Mouse (Mus musculus): ENCODE data around the gene Polr2b.

Polr2b gene

DNA sequence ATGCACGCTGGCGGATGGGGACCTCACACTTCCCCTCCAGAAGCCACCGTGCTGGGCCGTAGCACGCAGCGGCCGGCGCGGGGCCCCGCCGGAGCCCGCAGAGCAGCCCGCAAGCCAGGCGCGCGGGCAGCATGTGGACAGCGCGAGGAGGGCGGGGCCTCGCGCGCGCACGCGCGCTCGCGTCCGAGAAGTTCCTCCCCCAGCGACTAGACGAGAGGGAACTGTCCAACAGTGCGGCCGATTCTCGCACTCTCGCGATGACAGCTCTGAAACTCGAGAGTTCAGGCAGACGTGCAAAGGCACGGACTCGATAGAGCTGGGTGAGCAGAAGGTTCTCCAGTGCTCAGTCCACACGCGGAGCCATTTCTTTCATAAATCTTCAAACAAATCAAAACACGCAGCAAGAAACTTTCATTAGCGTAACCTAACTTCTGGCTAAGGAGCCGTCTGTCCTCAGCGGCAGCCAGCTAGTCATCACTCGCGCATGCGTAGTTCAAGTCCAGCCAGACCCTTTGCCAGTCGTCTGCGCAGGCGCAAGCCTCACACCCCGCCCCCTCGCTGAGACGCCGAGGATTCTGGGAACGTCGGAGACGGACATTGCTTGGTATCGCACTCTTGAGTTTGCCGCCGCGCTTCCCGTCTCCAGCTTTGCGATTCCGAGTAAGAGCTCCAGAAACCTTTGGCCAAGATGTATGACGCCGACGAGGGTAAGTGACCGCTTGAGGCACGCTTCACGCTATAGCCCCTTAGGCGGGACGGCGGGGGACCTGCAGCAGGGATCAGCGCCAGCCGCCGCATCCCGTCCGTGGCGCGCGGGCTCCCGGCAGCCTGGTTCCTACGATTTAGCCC is at the start of gene Polr2b, which contains the start of gene Noa1:
Gene Polr2b, plus strand, starts transcription at position 224 of the 849 bp plus-strand sequence.
Gene Noa1, minus strand, starts transcription at position 161 of the 849 bp plus-strand sequence.
- DNase-seq = peak; percentile 98 to 99

DNA sequence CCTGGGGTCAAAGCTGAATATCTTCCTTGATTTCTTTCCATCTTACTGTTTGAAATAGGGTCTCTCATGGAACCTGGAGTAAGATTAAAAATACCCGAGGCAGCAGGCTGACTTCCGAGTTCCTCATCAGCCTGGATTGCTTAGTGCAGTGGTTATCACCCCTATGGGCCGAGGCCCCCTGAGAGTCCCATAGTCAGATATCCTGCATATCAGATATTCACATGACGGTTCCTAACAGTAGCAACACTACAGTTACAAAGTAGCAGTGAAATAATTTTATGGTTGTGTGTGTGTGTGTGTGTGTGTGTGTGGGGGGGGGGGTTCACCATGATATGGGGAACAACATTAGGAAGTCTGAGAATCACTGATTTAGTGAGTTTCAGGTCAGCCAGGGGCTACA is 48.8 kb upstream of the Polr2b start:
- no peak for DNase-seq

DNA sequence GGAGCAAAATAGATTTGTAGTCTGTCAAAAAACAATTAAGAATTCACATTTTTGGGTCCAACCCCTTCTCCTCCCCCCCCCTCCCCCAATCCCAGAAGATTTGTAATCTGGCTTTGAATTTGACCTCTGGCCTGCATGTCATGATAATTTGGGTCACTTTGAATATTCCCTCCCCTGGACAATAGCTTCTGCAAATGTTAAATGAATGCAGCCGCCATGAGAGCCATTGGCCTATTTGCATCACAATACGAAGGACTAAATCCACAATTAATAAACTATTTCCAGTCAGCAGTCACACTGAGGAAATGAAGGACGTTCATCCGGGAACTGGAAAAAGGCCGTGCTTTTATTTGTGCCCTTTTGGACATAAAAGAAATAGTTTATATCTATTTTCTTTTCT is 47.8 kb upstream of the Polr2b start:
- no peak for DNase-seq

DNA sequence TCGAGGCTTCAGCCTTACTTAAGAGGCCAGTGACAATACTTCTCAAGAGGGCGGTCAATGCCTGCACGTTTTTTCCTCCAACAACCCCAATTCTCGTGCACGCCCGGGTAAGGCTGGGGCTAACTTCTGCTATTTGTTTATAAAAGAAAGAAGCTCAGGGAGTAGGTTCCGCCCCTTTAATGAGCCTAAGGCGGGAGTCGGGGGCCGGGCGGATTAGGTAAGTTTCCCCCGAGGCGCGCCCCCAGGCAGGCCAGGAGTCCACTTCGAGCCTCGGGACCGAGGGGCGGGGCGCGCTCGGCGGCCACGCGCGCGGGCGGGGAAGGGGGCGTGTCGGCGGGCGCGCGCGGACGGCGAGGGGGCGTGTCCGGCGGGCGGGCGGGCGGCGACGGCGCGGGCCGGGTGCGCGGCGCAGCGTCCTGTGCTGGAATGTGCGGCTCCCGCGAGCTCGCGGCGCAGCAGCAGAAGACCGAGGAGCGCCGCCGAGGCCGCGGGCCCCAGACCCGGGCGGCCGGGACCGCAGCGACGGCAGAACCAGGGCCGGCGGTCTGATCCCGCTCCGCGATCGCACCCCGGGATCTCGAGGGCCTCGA is 44.8 kb upstream of the Polr2b start, which contains the start of gene Rest:
Gene Rest, plus strand, starts transcription at position 411 of the 590 bp plus-strand sequence.
- DNase-seq = peak; percentile 71 to 80

DNA sequence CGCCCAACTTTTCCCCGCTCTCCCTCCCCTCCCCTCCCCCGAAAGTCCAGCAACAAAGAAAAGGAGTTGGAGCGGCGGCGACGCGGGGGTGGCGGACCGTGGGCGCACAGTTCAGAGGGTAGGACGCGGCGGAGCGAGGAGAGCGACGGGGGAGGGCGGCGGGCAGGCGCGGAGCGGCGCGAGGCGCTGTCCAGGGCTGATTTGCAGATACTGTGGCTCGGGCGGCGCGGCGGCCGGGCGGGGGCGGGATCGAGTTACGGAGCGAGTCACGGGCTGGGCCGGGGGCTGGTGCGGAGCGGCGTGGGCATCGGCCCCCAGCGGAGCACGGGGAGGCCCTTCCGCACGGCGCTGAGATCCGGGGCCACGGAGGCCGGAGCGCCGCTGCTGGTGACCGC is 44.3 kb upstream of the Polr2b start:
- DNase-seq = peak; percentile 70 to 79

DNA sequence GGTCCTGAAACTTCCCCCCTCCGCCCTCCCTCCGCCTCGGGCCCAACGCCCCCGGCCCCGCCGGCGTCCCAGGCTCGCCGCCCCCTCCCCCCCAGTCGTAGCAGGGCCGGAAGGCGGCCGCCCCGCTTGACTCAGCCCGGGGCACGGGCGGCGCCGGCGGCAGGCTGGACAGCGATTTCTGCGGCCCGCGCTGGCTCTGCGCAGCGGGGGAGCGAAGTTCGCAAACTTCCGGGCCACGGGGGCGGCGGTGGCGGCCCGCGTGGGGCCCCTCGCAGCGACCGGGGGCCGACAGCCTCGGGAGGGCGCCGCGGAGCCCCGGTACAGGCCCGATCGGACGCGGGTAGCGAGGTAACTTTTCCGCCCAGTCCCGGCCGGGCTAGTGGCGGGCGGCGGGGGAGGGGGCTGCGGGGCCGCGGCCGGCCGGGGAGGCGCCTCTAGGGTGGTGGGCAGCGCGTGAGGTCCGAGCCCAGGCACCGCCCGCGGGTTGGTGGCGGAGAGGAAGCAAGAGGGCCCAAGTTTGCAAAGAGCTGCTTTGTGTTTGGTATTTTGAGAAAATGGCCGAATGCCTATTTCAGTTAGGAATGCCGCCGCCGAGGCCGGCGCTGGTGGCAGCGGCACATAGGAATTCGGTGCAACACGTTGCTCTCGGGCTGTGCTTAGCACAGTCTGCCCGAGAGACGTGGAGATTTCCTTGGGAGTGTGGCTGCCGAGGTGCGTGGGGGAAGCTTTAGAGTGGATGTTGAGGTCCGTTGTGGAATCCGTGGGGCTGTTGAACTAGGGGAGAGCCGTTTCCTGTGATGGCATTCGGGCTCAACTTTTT is 43.7 kb upstream of the Polr2b start:
- peak; percentile 51 to 66 for DNase-seq

DNA sequence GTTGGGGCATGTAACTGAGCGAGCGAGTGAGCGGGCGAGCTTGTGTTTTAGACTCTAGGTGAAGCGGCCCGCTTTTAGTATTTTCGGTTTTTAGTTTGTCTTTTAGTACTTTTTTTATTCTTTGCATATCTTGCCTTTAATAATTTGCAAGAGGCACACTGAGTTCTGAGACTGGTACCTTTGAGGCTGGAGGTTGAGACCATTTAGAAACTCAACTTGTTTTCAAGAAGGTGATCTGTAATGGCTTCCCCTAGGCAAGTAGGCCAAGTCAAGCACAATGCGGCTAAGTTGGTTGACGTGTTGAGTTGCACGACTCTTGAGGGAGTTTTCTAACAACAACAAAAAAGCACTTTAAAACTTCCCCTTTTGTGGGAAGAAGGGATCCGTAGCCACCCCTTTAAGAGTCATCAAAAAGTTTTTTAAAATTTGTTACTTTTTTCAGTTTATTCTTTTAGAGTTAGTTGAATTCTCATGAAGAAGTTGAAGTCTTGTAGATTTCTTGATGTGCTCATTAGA is 43.0 kb upstream of the Polr2b start:
- no peak for DNase-seq

DNA sequence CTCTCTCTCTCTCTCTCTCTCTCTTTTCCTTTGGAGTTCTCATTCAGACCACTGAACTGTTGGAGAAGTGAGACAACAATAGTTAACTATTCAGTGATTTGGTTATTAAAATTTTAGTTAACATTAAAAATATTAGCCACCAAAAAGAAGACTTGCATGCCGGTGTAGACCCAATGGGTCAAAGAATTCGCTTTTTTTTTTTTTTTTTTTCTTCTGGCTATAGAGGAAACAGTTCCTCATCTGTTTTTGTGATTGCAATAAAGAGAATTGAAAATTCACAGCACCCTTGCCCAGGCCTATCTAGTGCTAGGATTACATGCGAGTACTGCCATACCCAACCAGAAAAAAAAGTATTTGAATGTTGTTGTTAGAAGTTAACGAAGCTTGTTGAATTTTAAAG is 42.5 kb upstream of the Polr2b start:
- no peak for DNase-seq

DNA sequence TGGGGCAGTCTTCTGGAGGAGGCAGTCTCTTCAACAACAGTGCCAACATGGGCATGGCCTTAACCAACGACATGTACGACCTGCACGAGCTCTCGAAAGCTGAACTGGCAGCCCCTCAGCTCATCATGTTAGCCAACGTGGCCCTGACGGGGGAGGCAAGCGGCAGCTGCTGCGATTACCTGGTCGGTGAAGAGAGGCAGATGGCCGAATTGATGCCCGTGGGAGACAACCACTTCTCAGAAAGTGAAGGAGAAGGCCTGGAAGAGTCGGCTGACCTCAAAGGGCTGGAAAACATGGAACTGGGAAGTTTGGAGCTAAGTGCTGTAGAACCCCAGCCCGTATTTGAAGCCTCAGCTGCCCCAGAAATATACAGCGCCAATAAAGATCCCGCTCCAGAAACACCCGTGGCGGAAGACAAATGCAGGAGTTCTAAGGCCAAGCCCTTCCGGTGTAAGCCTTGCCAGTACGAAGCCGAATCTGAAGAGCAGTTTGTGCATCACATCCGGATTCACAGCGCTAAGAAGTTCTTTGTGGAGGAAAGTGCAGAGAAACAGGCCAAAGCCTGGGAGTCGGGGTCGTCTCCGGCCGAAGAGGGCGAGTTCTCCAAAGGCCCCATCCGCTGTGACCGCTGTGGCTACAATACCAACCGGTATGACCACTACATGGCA is 41.9 kb upstream of the Polr2b start:
- no peak for DNase-seq

DNA sequence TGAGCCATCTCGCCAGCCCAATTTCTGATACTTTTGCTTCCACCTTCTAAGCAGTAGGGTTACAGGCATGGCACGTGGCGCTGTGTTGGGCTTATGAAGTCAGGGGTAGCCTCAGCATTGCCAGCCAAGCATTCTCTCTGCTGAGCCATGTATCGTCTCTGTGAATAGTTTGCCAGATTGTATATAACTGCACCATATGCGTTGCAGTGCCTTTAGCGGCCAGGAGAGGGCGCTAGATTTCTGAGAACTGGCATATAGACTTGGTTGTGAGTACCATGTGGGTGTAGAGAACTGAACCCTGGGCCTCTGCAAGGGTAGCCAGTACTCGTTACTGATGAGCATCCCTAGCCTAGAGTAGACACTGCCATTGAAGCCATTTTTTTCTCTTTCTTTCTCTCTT is 40.5 kb upstream of the Polr2b start:
- no peak for DNase-seq

DNA sequence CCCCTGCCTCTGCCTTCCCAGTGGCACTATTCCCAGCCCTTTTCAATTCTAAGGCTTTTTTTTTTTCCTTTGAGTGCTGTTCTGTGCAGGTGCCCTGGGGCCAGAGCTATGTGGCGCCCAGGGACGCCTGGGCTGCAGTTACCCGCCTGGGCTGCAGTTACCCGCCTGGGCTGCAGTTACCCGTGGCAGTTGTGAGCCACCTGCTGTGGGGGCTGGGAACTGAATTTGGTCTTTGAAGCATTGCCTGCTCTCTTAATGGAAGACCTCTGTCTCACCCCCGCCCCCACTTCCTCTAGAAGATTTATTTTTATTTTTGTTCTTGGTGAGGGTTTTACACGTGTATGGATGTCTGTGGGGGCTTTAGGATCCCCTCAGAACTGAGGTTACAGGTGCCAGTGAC is 36.8 kb upstream of the Polr2b start:
- peak; percentile 44 to 47 for DNase-seq

DNA sequence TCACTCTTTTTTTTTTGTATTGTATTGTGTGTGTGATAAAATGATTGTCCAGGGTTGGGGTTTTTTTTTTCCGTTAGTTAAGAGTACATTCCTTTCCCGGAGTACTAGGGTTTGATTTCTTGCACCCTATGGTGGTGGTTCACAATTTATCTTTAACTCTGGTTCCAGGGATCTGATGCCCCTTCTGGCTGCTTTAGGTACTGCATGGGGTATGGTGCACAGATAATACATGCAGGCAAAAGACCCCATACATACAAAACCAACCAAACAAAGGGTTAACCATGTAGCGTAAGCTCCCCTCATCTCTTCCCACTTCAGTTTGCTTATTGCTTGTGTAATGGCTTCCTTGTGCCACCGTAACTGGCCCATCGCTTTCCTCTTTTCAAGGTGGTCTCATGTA is 34.0 kb upstream of the Polr2b start:
- DNase-seq = peak in 1 of 2 experiments; percentile 68

DNA sequence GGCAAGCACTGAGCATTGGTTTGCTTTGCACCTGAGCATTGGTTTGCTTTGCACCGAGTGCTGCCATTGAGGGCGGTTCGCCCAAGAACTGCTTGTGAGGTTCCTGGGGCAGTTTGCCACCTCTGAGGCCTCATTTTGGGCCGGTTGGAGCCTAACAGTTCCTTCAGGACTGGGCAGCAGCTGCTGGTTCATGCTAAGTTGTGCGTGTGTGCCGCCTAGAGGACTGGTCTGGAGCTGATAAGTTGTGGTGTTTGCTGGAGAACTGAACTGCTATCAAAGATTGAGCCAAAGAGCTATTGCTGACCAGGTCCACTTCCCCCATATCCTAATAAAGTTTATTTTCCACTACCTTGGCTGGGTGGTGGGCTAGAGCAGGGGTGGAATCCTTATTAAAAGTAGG is 32.7 kb upstream of the Polr2b start:
- DNase-seq = no peak

DNA sequence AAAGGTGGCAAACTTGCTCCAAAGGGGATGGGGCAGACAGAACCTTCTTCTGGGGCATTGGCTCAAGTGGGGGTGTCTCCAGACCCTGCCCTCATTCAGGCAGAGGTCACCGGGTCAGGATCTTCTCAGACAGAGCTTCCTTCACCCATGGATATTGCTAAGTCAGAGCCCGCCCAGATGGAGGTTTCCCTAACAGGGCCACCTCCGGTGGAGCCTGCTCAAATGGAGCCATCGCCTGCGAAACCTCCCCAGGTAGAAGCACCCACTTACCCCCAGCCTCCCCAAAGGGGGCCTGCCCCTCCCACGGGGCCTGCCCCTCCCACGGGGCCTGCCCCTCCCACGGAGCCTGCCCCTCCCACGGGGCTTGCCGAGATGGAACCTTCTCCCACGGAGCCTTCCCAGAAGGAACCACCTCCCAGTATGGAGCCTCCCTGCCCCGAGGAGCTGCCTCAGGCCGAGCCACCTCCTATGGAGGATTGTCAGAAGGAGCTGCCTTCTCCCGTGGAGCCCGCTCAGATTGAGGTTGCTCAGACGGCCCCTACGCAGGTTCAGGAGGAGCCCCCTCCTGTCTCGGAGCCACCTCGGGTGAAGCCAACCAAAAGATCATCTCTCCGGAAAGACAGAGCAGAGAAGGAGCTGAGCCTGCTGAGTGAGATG is 28.3 kb upstream of the Polr2b start:
- DNase-seq = no peak

DNA sequence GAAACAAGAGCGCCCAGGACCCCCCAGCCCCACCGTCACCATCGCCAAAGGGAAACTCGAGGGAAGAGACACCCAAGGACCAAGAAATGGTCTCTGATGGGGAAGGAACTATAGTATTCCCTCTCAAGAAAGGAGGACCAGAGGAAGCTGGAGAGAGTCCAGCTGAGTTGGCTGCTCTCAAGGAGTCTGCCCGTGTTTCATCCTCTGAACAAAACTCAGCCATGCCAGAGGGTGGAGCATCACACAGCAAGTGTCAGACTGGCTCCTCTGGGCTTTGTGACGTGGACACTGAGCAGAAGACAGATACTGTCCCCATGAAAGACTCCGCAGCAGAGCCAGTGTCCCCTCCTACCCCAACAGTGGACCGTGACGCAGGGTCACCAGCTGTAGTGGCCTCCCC is 27.7 kb upstream of the Polr2b start:
- DNase-seq = no peak

DNA sequence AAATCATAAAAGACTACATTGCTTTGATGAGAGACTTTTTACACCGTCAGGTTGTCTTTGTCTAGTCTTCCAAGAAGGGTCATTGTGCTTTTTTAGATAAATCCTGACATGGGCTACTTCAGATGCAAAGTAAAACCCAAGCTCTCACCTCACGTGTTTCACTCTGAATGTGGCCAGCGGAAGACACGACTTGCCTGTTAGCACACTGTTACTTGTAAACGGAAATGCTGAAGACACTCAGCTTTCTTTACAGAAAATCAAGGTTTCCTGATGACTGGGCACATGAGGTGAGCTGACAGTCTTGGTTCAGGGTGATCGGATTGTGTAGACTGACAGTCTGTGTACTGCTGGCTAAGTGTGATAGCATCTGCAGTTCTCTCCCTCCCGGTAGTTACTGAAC is 24.3 kb upstream of the Polr2b start:
- no peak for DNase-seq

DNA sequence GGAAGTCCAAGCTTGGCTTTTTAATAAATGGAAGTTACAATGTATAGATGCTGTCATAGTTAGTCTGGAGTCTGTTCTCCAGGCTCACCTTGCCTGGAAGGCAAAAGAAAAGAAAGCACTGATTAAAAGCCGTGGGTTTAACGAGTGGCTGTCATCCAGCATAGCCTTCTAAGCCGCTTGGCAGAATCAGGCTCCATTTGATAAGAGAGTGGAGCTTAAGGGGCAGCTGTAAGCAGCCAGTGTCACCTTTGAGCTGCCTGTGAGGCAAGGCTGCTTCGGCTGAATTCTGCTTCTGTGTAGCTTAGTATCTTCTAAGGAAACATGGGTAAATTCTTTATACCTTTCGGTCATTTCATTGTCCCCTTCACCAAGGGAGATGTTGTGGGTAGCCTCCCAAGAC is 23.0 kb upstream of the Polr2b start:
- DNase-seq = no peak

DNA sequence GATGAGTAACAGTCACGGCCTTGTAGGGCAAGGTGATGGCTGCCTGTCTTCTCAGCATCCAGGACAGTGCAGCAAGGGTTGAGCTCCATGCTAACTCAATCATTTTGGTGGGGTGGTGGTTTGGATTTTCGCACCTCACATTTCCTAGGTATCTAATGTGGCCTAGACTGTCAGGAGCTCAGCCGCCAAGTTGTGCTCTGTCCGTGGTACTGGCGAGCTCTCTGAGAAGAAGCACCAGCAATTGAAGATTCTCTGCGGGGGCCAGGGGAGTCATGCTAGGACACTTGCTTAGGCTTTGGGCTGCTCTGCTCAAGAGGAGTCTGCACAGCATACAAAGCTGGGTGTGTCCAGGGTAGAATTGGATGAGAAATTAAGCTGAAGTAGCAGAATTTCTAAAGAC is 22.0 kb upstream of the Polr2b start:
- no peak for DNase-seq

DNA sequence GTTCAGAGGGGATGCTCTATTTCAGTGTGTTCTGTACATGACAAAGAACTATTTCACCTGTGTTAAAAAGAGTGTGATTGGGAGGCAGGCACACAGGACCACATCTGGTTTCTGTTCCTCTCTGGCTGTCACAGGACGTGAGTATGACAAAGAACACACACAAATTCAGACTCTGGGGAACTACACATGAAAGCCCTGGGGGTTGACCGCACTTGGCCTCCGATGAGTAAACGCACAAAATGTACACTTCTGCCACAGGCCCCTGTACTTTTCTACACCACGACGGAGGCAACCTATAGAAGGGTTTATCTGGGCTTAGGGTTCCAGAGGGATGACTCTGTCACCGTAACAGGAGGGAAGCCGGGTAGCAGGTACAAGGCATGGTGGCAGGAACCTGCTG is 20.3 kb upstream of the Polr2b start:
- peak; percentile 53 to 66 for DNase-seq

DNA sequence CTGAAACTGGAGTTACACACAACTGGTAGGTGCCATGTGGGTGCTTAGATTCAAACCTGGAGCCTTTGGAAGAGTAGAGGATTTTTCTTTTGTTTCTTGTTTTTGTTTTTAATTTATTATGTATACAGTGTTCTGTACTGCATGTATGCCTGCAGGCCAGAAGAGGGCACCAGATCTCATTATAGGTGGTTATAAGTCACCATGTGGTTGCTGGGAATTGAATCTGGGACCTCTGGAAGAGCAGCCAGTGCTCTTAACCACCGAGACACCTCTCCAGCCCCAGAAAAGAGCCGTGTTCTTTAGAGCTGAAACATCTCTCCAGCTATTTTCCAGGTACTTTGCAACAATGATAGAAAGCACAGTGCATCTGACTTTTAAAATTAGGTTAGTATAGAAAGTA is 19.3 kb upstream of the Polr2b start:
- DNase-seq = no peak

DNA sequence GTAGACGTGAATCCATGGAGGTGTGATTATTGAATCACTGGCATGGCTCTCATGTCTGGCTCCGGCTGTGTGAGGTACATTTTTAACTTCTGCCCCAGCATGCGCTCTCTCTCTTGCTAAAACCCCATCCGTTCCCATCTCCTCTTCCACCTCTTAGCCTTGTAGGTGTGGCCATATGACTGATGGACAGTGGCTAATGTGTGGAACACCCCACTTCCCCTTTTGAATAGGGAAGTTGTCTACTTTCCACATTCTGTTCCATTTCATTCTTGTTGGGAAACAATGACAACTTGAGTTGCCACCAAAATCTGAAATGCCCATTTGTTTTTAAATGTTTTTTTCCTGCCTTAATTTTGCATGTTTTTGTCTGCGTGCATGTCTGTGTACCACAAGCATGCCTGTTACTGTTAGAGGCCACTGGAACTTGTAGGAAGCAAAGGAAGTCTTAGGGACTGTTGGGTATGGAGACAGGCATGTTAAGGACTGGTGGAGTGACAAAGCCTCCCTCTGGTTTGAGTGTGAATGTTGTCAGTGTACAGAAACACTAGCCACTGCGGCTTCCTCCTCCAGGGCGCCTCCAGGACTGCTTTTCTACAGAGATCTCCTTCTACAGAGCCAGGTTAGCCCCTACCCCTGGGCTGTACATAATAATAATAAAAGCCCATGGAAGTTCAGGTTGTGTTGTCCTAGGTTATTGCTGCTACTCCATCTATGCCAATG is 17.0 kb upstream of the Polr2b start:
- DNase-seq = no peak
